Mouse (Mus musculus): ENCODE results near the gene Thsd7a. TPM values are rescaled to one million over a fixed set of nuclear protein-coding genes. Genes with fewer than 3 reads are reported as not detected.

The Thsd7a gene
- total RNA-seq, 1 experiment: 3.3 TPM

DNA sequence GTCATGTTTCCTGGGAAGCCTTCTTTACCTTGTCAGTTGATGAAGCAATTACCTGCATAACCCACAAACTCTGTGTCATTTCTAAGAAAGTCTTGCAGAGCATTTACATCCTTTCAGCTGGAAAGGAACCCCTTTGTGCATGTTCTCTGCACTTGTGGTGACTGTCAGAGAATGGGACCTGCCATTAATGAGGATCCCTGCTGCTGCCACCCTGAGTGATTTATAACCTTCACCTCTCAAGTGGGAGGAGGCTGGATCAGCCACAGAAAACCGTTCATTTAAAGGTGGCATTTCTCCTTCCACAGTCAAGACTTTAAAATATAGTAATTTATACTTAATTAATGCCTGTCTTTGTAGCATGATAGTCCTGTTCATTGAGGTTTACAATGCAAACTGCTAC, 99.6 kb downstream of the Thsd7a start:
- TF ChIP-seq HCFC1 (IDR thresholded peaks at IDR 0.05; ENCODE audit: borderline replicate concordance, insufficient read depth, low read length): no peak
- Histone ChIP-seq H3K9me3 (ENCODE audit: control insufficient read depth, insufficient read depth, low read depth, low read length) (no peaks in the 10 kb centered on the region), H3K4me3 (ENCODE audit: insufficient read depth in 1 of 2, low read depth in 1 of 2, low read length in 2 of 2, poor library complexity in 1 of 2, severe bottlenecking in 1 of 2) (no peak overlapping the region), H3K36me3 (ENCODE audit: control insufficient read depth, insufficient read depth, low read length, poor library complexity, severe bottlenecking) (no peaks in the 10 kb centered on the region), H3K4me1 (ENCODE audit: control insufficient read depth in 2 of 2, insufficient read depth in 2 of 2, low read length in 2 of 2, poor library complexity in 1 of 2) (no peaks in the 10 kb centered on the region), H3K9ac (ENCODE audit: insufficient read depth, low read depth, low read length, poor library complexity, severe bottlenecking) (no peak overlapping the region), H3K27ac (ENCODE audit: insufficient read depth, low read depth, low read length, poor library complexity, severe bottlenecking) (no peak overlapping the region)
- DNase-seq (ENCODE audit: low read depth, low spot score): no peak
- in situ Hi-C loops (cut with MboI; ENCODE audit: low sequenced_read_pairs in 2 of 2, unreplicated experiment in 2 of 2): no loop called here

DNA sequence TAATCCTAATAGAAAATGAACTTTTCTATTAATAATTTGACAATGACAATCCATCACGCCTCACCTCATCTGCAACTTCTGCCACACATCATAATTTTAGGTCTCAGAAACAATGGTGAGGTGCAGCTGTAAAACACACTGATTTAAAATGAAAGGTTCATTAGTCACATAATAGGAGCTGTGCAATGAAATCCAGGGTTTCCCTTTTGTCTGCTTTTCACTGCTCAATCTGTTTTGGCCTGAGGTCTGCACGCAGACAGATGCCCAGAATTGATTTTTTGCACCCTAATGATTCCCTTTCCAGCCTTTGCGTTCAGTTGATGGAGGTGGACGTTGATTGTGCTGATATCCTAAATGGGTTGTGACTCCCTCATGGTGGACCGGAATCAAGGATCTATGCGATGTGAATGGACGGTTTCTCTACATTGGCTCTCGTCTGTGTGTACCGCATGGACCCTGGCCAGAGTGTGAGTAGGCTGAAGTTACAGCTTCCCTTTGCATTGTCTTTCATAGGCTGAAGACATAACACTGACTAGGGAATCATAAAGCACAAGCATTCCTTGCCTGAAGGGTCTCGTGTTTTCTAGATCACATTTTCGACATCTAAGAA, 120.5 kb downstream of the Thsd7a start:
- in situ Hi-C loops (cut with MboI; ENCODE audit: low sequenced_read_pairs in 2 of 2, unreplicated experiment in 2 of 2): no loop called here
- DNase-seq (ENCODE audit: low read depth, low spot score): no peak
- Histone ChIP-seq H3K4me3 (ENCODE audit: insufficient read depth in 1 of 2, low read depth in 1 of 2, low read length in 2 of 2, poor library complexity in 1 of 2, severe bottlenecking in 1 of 2) (no peak overlapping the region), H3K27ac (ENCODE audit: insufficient read depth, low read depth, low read length, poor library complexity, severe bottlenecking) (no peak overlapping the region), H3K9me3 (ENCODE audit: control insufficient read depth, insufficient read depth, low read depth, low read length) (no peaks in the 10 kb centered on the region), H3K36me3 (ENCODE audit: control insufficient read depth, insufficient read depth, low read length, poor library complexity, severe bottlenecking) (no peaks in the 10 kb centered on the region), H3K9ac (ENCODE audit: insufficient read depth, low read depth, low read length, poor library complexity, severe bottlenecking) (no peak overlapping the region), H3K4me1 (ENCODE audit: control insufficient read depth in 2 of 2, insufficient read depth in 2 of 2, low read length in 2 of 2, poor library complexity in 1 of 2) (no peaks in the 10 kb centered on the region)
- TF ChIP-seq ZNF384 (IDR thresholded peaks at IDR 0.05; ENCODE audit: low read depth, low read length) (no peak), HCFC1 (IDR thresholded peaks at IDR 0.05; ENCODE audit: borderline replicate concordance, insufficient read depth, low read length) (no peak), ZC3H11A (IDR thresholded peaks at IDR 0.05; ENCODE audit: borderline replicate concordance, low read depth, low read length) (no peak), MAFK (IDR thresholded peaks at IDR 0.05; ENCODE audit: insufficient read depth, low read depth, low read length) (no peak), CHD2 (IDR thresholded peaks at IDR 0.05; ENCODE audit: low read depth, low read length) (no peak)

DNA sequence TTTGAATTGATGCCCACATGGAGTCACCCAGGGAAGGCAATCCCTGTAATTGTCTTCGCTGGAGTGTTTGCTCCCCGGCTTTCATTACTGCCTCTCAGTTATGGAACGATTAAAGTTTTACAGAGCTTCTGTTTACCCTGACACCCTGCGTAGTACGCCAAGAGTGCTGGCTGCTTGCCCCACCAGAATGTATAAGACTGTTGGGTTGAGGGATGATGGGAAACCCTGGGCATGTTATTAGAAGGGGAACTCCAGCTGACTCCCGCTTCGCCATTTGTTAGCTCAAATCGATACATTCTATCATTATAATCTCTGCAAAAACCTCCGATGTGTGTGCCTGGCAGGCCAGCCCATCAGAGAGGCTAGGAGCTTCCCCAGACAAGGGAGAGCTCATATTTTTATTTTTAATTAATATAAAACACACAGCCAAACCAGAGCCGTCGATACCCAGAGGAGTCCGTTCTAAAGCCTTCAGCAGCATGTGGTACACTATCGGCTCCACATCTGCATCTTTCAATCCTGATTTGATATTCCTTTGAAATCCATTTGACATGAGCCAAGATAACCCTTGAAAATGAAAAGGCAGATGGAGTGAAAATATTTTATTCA, 142.5 kb downstream of the Thsd7a start:
- Histone ChIP-seq H3K4me3 (ENCODE audit: insufficient read depth in 1 of 2, low read depth in 1 of 2, low read length in 2 of 2, poor library complexity in 1 of 2, severe bottlenecking in 1 of 2) (no peak overlapping the region), H3K36me3 (ENCODE audit: control insufficient read depth, insufficient read depth, low read length, poor library complexity, severe bottlenecking) (no peaks in the 10 kb centered on the region), H3K4me1 (ENCODE audit: control insufficient read depth in 2 of 2, insufficient read depth in 2 of 2, low read length in 2 of 2, poor library complexity in 1 of 2) (no peaks in the 10 kb centered on the region), H3K9me3 (ENCODE audit: control insufficient read depth, insufficient read depth, low read depth, low read length) (no peaks in the 10 kb centered on the region), H3K27ac (ENCODE audit: insufficient read depth, low read depth, low read length, poor library complexity, severe bottlenecking) (no peak overlapping the region), H3K9ac (ENCODE audit: insufficient read depth, low read depth, low read length, poor library complexity, severe bottlenecking) (no peak overlapping the region)
- TF ChIP-seq HCFC1 (IDR thresholded peaks at IDR 0.05; ENCODE audit: borderline replicate concordance, insufficient read depth, low read length) (no peak), ZNF384 (IDR thresholded peaks at IDR 0.05; ENCODE audit: low read depth, low read length) (no peak), MAFK (IDR thresholded peaks at IDR 0.05; ENCODE audit: insufficient read depth, low read depth, low read length) (no peak), CHD2 (IDR thresholded peaks at IDR 0.05; ENCODE audit: low read depth, low read length) (no peak), ZC3H11A (IDR thresholded peaks at IDR 0.05; ENCODE audit: borderline replicate concordance, low read depth, low read length) (no peak)
- in situ Hi-C loops (cut with MboI; ENCODE audit: low sequenced_read_pairs in 2 of 2, unreplicated experiment in 2 of 2): no loop called here
- DNase-seq (ENCODE audit: low read depth, low spot score): no peak

DNA sequence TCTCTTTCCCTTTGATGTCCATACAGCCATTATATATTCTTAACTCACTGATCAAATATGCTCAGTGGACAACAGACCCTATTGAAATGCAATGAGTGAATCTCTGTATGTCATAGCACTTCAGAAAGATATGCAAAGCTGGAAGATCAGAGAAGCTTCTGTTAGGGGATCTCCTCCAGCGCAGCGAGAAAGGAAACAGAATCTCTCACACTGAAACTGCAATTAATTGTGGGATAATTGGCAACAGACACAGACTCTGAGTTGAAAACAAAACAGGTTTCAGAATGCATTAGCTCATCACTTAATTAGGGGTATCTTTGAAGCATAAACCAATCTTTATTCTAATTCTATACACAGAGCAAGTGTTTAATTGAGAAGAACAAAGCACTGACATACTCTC, 146.3 kb downstream of the Thsd7a start:
- Histone ChIP-seq H3K27ac (ENCODE audit: insufficient read depth, low read depth, low read length, poor library complexity, severe bottlenecking) (no peak overlapping the region), H3K4me3 (ENCODE audit: insufficient read depth in 1 of 2, low read depth in 1 of 2, low read length in 2 of 2, poor library complexity in 1 of 2, severe bottlenecking in 1 of 2) (no peak overlapping the region), H3K36me3 (ENCODE audit: control insufficient read depth, insufficient read depth, low read length, poor library complexity, severe bottlenecking) (no peaks in the 10 kb centered on the region), H3K9me3 (ENCODE audit: control insufficient read depth, insufficient read depth, low read depth, low read length) (no peaks in the 10 kb centered on the region), H3K4me1 (ENCODE audit: control insufficient read depth in 2 of 2, insufficient read depth in 2 of 2, low read length in 2 of 2, poor library complexity in 1 of 2) (no peaks in the 10 kb centered on the region), H3K9ac (ENCODE audit: insufficient read depth, low read depth, low read length, poor library complexity, severe bottlenecking) (no peak overlapping the region)
- in situ Hi-C loops (cut with MboI; ENCODE audit: low sequenced_read_pairs in 2 of 2, unreplicated experiment in 2 of 2): no loop called here
- TF ChIP-seq CHD2 (IDR thresholded peaks at IDR 0.05; ENCODE audit: low read depth, low read length) (no peak), ZC3H11A (IDR thresholded peaks at IDR 0.05; ENCODE audit: borderline replicate concordance, low read depth, low read length) (no peak), HCFC1 (IDR thresholded peaks at IDR 0.05; ENCODE audit: borderline replicate concordance, insufficient read depth, low read length) (no peak), ZNF384 (IDR thresholded peaks at IDR 0.05; ENCODE audit: low read depth, low read length) (no peak)
- no peak for DNase-seq (ENCODE audit: low read depth, low spot score)

DNA sequence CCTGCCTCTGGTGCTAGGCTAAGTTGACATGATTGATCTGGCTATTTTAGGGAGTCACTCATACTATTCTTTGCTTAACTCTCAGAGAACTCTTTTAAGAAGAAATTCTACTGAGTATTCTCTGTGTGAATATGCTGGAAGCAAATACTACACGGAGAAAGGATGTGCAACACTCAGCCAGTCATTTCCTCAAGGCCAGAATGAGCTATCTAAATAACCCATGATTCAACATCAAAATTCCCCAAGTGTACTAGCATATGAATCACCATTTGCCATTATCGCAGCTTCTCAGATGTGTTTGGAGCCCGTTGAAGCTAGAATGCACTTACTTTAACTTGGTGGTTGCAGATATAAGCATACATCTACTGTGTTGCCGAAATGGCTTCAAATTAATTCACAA, 147.0 kb downstream of the Thsd7a start:
- no peak for DNase-seq (ENCODE audit: low read depth, low spot score)
- Histone ChIP-seq H3K9ac (ENCODE audit: insufficient read depth, low read depth, low read length, poor library complexity, severe bottlenecking) (no peak overlapping the region), H3K9me3 (ENCODE audit: control insufficient read depth, insufficient read depth, low read depth, low read length) (no peaks in the 10 kb centered on the region), H3K27ac (ENCODE audit: insufficient read depth, low read depth, low read length, poor library complexity, severe bottlenecking) (no peak overlapping the region), H3K36me3 (ENCODE audit: control insufficient read depth, insufficient read depth, low read length, poor library complexity, severe bottlenecking) (no peaks in the 10 kb centered on the region), H3K4me1 (ENCODE audit: control insufficient read depth in 2 of 2, insufficient read depth in 2 of 2, low read length in 2 of 2, poor library complexity in 1 of 2) (no peaks in the 10 kb centered on the region), H3K4me3 (ENCODE audit: insufficient read depth in 1 of 2, low read depth in 1 of 2, low read length in 2 of 2, poor library complexity in 1 of 2, severe bottlenecking in 1 of 2) (no peak overlapping the region)
- TF ChIP-seq ZNF384 (IDR thresholded peaks at IDR 0.05; ENCODE audit: low read depth, low read length) (no peak), ZC3H11A (IDR thresholded peaks at IDR 0.05; ENCODE audit: borderline replicate concordance, low read depth, low read length) (no peak), CHD2 (IDR thresholded peaks at IDR 0.05; ENCODE audit: low read depth, low read length) (no peak), MAFK (IDR thresholded peaks at IDR 0.05; ENCODE audit: insufficient read depth, low read depth, low read length) (no peak), HCFC1 (IDR thresholded peaks at IDR 0.05; ENCODE audit: borderline replicate concordance, insufficient read depth, low read length) (no peak)
- in situ Hi-C loops (cut with MboI; ENCODE audit: low sequenced_read_pairs in 2 of 2, unreplicated experiment in 2 of 2): no loop called here

Data from ES-E14 (cell line).